Mouse (Mus musculus): ENCODE measurements around the gene Znrf2.

GRCm38 (mm10) chr6:54924538-54924937 is 107.8 kb downstream of the Znrf2 start:
- TF ChIP-seq CTCF (IDR thresholded peaks at IDR 0.05) (no peak), EP300 (IDR thresholded peaks at IDR 0.05; ENCODE audit: insufficient read depth, low read depth, low read length) (no peak), POLR2A (IDR thresholded peaks at IDR 0.05; ENCODE audit: insufficient read depth, low read depth, low read length) (no peak)
